Mouse (Mus musculus) lung, adult 10 weeks (tissue): ENCODE results near the gene Unc5c. TPM values are rescaled to one million over a fixed set of nuclear protein-coding genes. Genes with fewer than 3 reads are reported as not detected.

Experiments
- polyA plus RNA-seq: library from polyadenylated mRNA; stranded (reverse); fragments of 350-450 nt; fragmentation: Illumina TruSeq; extraction: RNeasy Lipid Tissue Mini Kit (QIAGEN cat#74804); gene quantifications from one replicate; pipeline ENCODE4 v1.2.3, GENCODE M21; 2014; ENCODE audit warnings: low read depth, low replicate concordance; ENCODE audit not compliant: insufficient read depth

Gene Unc5c
- 1.2 TPM for polyA plus RNA-seq

DNA sequence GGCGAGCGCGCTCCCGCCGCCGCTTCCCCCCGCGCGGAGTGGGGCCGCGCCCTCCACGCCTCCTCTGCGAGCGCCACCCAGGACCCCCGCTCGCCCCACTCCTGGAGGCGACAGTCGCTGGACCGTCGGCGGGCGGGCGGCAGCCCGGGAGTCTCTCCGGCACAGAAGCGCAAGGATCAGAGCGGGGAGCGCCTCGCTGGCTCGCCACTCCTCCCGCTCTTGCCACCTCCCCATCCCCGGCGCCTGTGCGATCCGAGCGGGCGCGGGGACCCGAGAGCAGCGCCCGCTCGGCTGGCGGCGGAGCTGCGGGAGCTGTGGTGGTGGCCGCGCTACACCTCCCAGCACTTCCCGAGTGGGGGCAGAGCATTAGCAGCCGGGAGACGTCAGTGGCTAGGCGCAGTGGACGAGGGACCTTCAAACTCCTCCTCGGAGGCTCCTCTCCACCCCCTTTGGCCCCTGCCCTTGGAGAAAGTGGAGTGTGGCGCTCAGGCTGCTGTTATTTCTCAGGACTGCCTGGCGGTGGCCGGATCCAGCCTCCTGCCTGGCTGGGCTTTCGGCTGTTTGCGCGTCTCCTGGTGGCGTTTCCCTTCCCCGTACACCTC, at the start of gene Unc5c:
Unc5c (plus strand) TSS at position 113 of the 602 bp plus-strand sequence.

